Comparison of ENCODE assay signal across 11 mouse cellular contexts in the genomic region with DNA sequence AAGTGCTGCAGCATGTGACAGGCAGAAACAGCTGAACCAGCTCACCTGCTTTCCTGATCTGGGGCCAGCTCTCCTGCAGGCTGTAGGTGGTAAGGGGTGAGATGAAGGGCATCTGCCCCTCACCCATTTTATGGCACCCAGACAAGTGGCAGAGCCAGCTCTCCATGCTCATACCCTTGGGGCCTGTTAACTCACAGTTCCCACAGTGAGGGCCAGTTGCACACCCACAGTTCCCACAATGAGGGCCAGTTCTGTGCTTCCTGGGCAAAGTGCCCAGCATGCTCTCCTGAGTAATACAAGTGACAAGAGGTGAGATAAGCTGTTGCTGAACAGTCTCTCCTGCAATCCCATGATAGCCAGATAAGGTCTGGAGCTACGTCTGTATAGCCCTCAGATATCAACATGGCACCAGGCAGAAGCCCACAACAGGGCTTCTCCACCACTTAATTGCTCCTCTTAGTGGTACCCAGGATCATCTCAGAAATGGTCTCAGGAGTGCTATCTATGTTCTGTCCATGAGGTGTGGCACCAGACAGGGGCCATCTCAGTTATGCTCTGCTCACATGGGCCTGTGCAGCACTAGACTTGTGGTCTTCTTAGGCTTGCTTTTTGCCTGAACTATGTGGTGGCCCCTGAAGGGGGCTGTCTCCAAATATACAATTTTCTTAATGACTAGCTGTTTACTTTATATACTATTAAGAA. TPM values are rescaled to one million over a fixed set of nuclear protein-coding genes. Genes with fewer than 3 reads are reported as not detected.
DNase-seq lines count a peak whose midpoint lies in the region; ATAC-seq and TF ChIP-seq lines count a peak whose summit lies in the region.
"Had no signal": no experiment of that assay in that cellular context is flagged by ENCODE, and none has a peak within 500 bp of the region (broad histone marks: within the 10 kb centered on the region; RNA-seq: fewer than 3 reads in every experiment).

No protein-coding gene starts in this region.

- no peak for TF ChIP-seq CTCF in lung, postnatal 0 days (IDR thresholded peaks at IDR 0.05)
- no peak for TF ChIP-seq CTCF in lung, adult 2 months (IDR thresholded peaks at IDR 0.05; ENCODE audit: insufficient read depth, low read length)
- TF ChIP-seq CTCF in brain, embryonic 14.5 days (IDR thresholded peaks at IDR 0.05; ENCODE audit: borderline replicate concordance, extremely low read depth, insufficient read depth, insufficient read length) = no peak

- no peaks in the 10 kb centered on the region for H3K4me1 ChIP-seq in lung, postnatal 0 days (ENCODE audit: insufficient read depth, low read depth, low read length)
- H3K4me1 ChIP-seq in lung, adult 2 months (ENCODE audit: control insufficient read depth, insufficient read depth, low read length) = no peaks in the 10 kb centered on the region

- TF ChIP-seq POLR2A in lung, adult 2 months (IDR thresholded peaks at IDR 0.05; ENCODE audit: borderline replicate concordance, extremely low read depth, low read depth, low read length) = no peak
- no peak for TF ChIP-seq POLR2A in brain, embryonic 14.5 days (IDR thresholded peaks at IDR 0.05; ENCODE audit: borderline replicate concordance, extremely low read depth, insufficient read depth, insufficient read length, poor library complexity, severe bottlenecking)

- no peak overlapping the region for H3K4me2 ChIP-seq in lung, postnatal 0 days (replicated peaks; ENCODE audit: low read depth, low read length)

- no peak overlapping the region for H3K4me3 ChIP-seq in lung, postnatal 0 days (ENCODE audit: low read depth, low read length)
- H3K4me3 ChIP-seq in lung, adult 2 months (replicated peaks; ENCODE audit: extremely low read depth, low read depth, low read length) = no peak overlapping the region

- no peak for TF ChIP-seq EP300 in lung, postnatal 0 days (IDR thresholded peaks at IDR 0.05)

- DNase-seq in lung, postnatal 0 days (ENCODE audit: low spot score) = peak; percentile 22
- DNase-seq in lung, adult 2 months = no peak
- DNase-seq in brain, embryonic 14.5 days (ENCODE audit: low read depth) = peak; percentile 0
- DNase-seq in cerebellum, postnatal 10 days = peak; percentile 5 to 28
- DNase-seq in kidney, adult 9 months = peak; percentile 22
- DNase-seq in spleen, postnatal 36 days (ENCODE audit: low spot score in 2 of 2) = no peak
- DNase-seq in adrenal gland, adult 8-10 months = no peak
- no peak for DNase-seq in thymus, adult 18-20 months

- no peaks in the 10 kb centered on the region for H3K27me3 ChIP-seq in lung, postnatal 0 days (replicated peaks; ENCODE audit: insufficient read depth, low read length)

- peak; percentile 68 for ATAC-seq in lung, postnatal 0 days

- H3K9ac ChIP-seq in lung, postnatal 0 days (replicated peaks; ENCODE audit: low read depth) = no peak overlapping the region

- H3K9me3 ChIP-seq in lung, postnatal 0 days (ENCODE audit: low read length) = no peaks in the 10 kb centered on the region

- no peak overlapping the region for H3K27ac ChIP-seq in lung, postnatal 0 days (ENCODE audit: low read length)

- WGBS in lung, postnatal 0 days = 42% methylated on average over 1 of the region's 1 CpGs
- 45% methylated on average over 1 of the region's 1 CpGs for WGBS in lung, adult 2 months

- H3K36me3 ChIP-seq in lung, postnatal 0 days (ENCODE audit: insufficient read depth, low read length) = no peaks in the 10 kb centered on the region

RNA-seq across cellular contexts. Expression of a gene that starts 3.7 kb away (rescaled TPM):
- polyA plus RNA-seq in lung, postnatal 0 days (2015; fragmentation: Nextera tagmentation; extraction: Ambion mirVana) = not detected in 2 replicates
- polyA plus RNA-seq in lung, adult 2 months (2012; rRNA removed) = not detected in 2 replicates
- polyA plus RNA-seq in brain, embryonic 14.5 days (2012; rRNA removed) = not detected in 2 replicates
- total RNA-seq in adrenal gland, adult 8-10 months (2022) = not detected
- total RNA-seq: gastrocnemius, adult 8-10 months; left cerebral cortex, postnatal 36 days; neutrophil, adult 5-6 weeks had no signal

Comparison
In these comparisons a context has a peak if more than half of its experiments do, and no peak if none do; other contexts are left out.
1. DNase-seq: peak in lung, postnatal 0 days (single experiment), brain, embryonic 14.5 days (single experiment), cerebellum, postnatal 10 days (2 of 2) and kidney, adult 9 months (single experiment); none in lung, adult 2 months (single experiment), spleen, postnatal 36 days (0 of 2), adrenal gland, adult 8-10 months (single experiment) and thymus, adult 18-20 months (0 of 2).